Mouse (Mus musculus) T-cell, adult 2 months (primary cell): ENCODE data around the gene Arhgef3.
"Not testable (repeated sequence)": the region's sequence is repeated elsewhere in the genome, so short reads cannot be mapped to it uniquely, and the experiment has no call there.

Experiments
- DNase-seq: peaks from one replicate; pipeline ENCODE4 v3.0.0; 2022; ENCODE audit warnings: low spot score

Gene Arhgef3

GRCm38 (mm10) chr14:27231974-27232780 lies 117.5 kb downstream of the Arhgef3 start:
- no peak for DNase-seq

GRCm38 (mm10) chr14:27233056-27233455 lies 118.4 kb downstream of the Arhgef3 start:
- DNase-seq = no peak

GRCm38 (mm10) chr14:27233656-27234055 lies 119.0 kb downstream of the Arhgef3 start:
- DNase-seq = no peak

GRCm38 (mm10) chr14:27234270-27234840 lies 119.7 kb downstream of the Arhgef3 start:
- peak; percentile 54 for DNase-seq

GRCm38 (mm10) chr14:27235897-27236553 lies 121.3 kb downstream of the Arhgef3 start:
- no peak for DNase-seq

- DNase-seq = peak; percentile 86
Measured at GRCm38 (mm10) chr14:27237522-27238187, 123.0 kb downstream of the Arhgef3 start.

GRCm38 (mm10) chr14:27238600-27239118 lies 124.0 kb downstream of the Arhgef3 start:
- no peak for DNase-seq

GRCm38 (mm10) chr14:27239551-27240091 lies 124.9 kb downstream of the Arhgef3 start:
- DNase-seq = no peak

GRCm38 (mm10) chr14:27242253-27242652 lies 127.6 kb downstream of the Arhgef3 start:
- no peak for DNase-seq

GRCm38 (mm10) chr14:27242769-27243168 lies 128.1 kb downstream of the Arhgef3 start:
- no peak for DNase-seq

- DNase-seq = no peak
Measured at GRCm38 (mm10) chr14:27243585-27243984, 128.9 kb downstream of the Arhgef3 start.

- DNase-seq = no peak
Measured at GRCm38 (mm10) chr14:27244898-27245297, 130.2 kb downstream of the Arhgef3 start.

- DNase-seq = no peak
Measured at GRCm38 (mm10) chr14:27246424-27246823, 131.7 kb downstream of the Arhgef3 start.

GRCm38 (mm10) chr14:27246948-27247347 lies 132.2 kb downstream of the Arhgef3 start:
- DNase-seq = not testable (repeated sequence)

- DNase-seq = peak; percentile 75
Measured at GRCm38 (mm10) chr14:27249121-27249520, 134.4 kb downstream of the Arhgef3 start.

- no peak for DNase-seq
Measured at GRCm38 (mm10) chr14:27250281-27250789, 135.6 kb downstream of the Arhgef3 start.

- no peak for DNase-seq
Measured at GRCm38 (mm10) chr14:27253391-27253790, 138.7 kb downstream of the Arhgef3 start.

GRCm38 (mm10) chr14:27262349-27262748 lies 147.7 kb downstream of the Arhgef3 start:
- DNase-seq = no peak

GRCm38 (mm10) chr14:27266601-27267000 lies 151.9 kb downstream of the Arhgef3 start:
- DNase-seq = no peak

- peak; percentile 12 for DNase-seq
Measured at GRCm38 (mm10) chr14:27268137-27268536, 153.4 kb downstream of the Arhgef3 start.

GRCm38 (mm10) chr14:27268986-27269700 lies 154.4 kb downstream of the Arhgef3 start:
- no peak for DNase-seq
